Mouse (Mus musculus) spleen, adult 12 weeks (tissue): ENCODE results near the gene Gramd4.

Experiments
- DNase-seq: peaks from one replicate; pipeline ENCODE4 v3.0.0; 2022; ENCODE audit warnings: low spot score

The Gramd4 gene

DNA sequence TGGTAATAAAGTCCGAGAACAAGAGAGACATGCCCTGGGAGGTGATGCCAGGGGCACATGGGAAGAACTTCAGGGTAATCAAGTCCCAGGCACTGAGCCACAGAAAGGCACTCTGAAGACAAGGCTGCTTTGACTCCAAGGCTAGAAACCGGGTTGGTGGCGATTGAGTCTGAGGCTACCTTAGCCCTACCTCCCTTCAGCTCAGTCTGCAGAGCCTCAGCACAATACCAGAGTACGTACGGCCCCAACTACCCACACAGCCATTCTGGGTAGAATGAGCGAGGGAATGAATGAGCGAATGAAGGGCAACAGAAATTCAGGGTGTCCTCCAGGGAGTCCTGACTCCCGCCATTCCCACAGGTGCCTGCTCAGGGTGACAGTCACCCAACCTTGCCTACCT is 126.0 kb downstream of the Gramd4 start:
- DNase-seq = no peak

DNA sequence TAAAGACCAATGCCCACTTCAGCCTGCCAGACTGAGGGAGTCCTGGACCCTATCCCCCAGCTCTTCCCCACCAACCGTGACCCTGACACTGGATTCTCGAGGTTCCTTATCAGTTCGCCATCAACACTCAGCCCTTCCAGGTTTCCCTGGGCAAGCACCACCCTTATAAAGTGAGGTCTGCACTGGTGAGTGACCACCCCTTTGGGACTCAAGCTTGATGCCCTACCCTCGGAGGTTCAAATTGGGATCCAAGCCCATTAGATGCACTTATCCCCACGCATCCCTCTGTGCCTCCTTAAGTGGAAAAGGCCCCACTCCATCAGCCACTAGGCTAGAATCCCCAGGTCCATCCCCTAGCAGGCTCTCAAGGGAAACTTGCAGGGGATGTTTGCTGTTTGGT is 126.6 kb downstream of the Gramd4 start:
- no peak for DNase-seq

DNA sequence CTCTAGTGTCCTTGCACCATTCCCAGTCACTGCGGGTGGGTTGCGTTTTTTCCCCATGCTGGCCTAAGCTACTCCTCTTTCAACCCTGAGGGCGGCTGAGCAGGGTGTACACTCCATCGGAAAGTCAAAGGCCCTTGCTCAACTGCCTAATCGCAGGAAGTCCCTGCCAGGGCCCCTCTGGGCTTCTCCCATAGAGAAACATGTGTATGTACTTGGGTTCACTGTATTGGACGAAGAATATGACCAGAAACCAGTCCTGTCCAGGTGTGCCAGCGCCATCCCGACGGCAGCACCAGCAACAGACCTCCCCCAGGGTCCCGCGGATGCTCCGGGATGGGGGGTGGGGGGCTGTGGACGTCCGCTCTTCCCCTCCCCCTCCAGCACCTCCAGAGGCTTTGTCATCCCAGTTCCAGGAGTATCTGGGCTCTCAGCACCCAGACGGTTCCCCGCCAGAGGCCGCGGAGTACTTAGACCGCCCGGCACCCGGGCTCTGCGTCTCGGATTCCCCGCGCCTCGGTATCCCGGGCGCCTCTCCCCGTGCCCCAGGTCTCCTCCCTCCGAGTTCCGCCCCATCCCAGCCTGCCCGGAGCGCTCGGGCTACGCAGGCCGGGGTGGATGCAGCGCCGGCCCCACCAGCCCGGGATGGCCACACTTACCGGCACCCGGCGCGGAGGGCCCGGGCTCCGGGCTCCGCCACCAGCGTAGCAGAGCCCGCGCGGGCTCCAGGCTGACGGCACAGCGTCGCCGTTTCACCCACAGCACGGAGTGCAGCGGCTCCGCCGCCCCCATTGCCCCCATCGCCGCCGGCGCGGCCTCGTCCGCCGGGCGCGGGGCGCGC is 127.6 kb downstream of the Gramd4 start:
- no peak for DNase-seq

DNA sequence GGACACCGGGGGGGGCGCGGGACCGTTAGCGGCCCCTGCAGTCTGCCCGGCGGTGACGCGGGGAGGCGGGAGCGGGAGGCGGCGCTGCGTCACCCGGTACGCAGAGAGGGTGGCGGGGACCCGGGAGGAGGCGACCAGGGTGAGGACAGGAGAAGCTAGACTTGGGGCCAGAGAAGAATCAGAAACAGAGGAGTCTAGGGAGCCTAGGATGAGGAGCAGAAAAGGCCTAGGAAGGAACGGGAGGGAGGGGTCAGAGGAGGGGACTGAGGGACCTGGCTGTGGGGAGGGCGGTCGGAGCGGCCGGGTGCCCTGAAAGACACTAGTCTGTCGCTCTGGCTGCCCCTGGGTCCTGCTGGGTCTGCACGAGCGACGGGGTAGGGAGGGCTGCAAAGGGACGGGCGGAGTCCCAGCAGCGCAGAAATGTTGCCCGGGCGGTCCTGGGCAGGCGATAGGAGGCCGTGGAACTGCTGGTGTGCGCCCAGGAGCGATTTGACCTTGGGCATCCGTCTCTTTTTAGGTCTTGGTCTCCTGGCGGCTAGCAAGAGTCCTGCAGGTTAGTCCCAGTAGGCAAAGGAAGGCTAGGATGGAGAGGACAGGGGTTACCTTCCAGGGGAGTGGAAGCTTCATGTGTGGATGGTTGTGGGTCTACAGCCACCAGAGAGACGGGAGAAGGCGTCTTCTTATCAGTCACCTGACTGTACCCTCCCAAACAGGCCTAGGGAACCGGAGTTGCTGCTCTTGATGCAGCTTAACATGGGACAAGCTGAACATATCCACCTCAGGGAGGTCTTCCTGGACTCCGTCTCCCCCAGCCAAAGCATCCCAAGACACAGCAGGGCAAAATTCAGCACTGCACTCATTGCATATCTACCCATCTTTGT is 128.4 kb downstream of the Gramd4 start, which contains the start of gene Cerk:
TSS of gene Cerk (minus strand) at position 453 of the 881 bp plus-strand sequence.
- peak; percentile 43 for DNase-seq

DNA sequence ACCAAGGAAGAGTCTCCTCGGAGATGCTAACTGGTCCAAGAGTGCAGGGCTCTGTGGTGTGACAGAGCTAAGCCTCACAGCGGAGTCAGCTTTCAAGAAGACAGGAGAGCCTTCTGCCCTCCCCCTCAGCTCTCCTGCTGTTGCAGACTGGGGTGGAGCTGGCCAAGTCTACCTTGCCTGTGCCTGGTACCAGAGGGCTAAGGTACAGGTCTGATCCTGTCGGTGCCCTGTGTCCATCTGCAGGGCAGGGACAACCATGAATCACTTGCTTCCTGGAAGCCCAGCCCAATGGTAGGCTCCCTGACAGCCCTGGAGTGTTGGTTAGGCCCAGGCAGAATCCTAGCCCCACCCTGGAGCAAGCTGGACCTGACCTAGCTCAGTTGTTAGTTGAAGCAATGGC is 129.2 kb downstream of the Gramd4 start:
- no peak for DNase-seq
